Mouse (Mus musculus) brain, embryonic 14.5 days (tissue): ENCODE data around the gene Pcbd1.

ENCODE experiments used
- CTCF ChIP-seq: fragments of 200-500 bp; IDR thresholded peaks from 2 replicates; pipeline ENCODE4 v1.5.1; 2012; ENCODE audit warnings: inconsistent platforms, mild to moderate bottlenecking, moderate library complexity, borderline replicate concordance; ENCODE audit not compliant: insufficient read depth, insufficient read length; ENCODE audit errors: extremely low read depth
- POLR2A ChIP-seq: fragments of 200-500 bp; IDR thresholded peaks from 2 replicates; pipeline ENCODE4 v1.6.1; 2012; ENCODE audit warnings: mild to moderate bottlenecking, inconsistent platforms, borderline replicate concordance; ENCODE audit not compliant: poor library complexity, insufficient read depth, insufficient read length, severe bottlenecking; ENCODE audit errors: extremely low read depth

DNA sequence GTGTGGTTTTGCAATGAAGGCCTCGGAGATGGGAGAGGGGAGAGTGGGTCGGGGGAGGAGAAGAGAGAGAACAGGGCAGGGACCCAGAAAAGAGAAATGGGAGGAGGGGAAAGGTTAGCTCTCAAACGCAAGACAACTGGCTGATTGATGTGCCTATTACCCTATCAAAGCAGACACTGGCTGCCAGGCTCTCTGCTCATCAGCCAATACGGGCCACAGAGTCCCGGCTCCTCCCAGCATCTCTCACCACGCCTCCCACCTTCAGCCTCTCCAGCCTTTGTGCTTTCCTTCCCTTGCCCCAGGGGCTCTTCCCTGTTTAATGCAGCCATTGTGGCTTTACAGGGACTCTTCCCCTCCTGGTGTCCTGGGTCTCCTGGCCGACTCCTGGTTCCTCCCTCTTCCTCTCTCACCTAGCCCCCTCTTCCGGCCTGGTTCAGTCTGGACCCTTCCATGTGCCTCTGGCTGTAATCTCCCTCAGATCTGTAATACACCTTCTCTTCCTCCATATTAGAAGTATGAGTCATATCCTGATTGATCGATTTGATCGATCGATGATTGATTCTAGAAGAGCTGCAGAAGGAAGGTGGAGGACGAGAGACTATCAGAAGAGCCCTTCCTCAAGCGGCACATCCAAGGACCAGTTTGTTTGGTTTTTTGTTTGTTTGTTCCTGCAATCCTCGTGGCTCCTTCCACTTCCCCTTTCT, 8.8 kb upstream of the Pcbd1 start:
- no peak for TF ChIP-seq CTCF
- no peak for TF ChIP-seq POLR2A
